Mouse (Mus musculus): Measurements from ENCODE around the gene Ist1. TPM values are rescaled to one million over a fixed set of nuclear protein-coding genes. Genes with fewer than 3 reads are reported as not detected.

Gene Ist1
- 82.3 and 82.8 TPM in 2 replicates for polyA plus RNA-seq (2021; fragmentation: Nextera tagmentation)
- long read RNA-seq, experiment 1, full-length matches to known transcripts, result 90 of 152 reads
- long read RNA-seq, experiment 1, partial matches to known transcripts, result 47 of 152 reads
- long read RNA-seq, experiment 1, other reads (novel, unspliced or antisense), result 15 of 152 reads
- long read RNA-seq, experiment 2, full-length matches to known transcripts, result 593 of 863 reads
- long read RNA-seq, experiment 2, partial matches to known transcripts, result 112 of 863 reads
- long read RNA-seq, experiment 2, other reads (novel, unspliced or antisense), result 158 of 863 reads

GRCm38 (mm10) chr8:109693146-109693900 lies at the start of gene Ist1:
Gene Ist1, minus strand, starts transcription at chr8:109693260.

GRCm38 (mm10) chr8:109737237-109738048 lies 44.4 kb upstream of the Ist1 start, which contains the start of gene Atxn1l:
Gene Atxn1l, minus strand, starts transcription at chr8:109737739.

GRCm38 (mm10) chr8:109705320-109706075 lies 12.4 kb upstream of the Ist1 start, which contains the start of gene Zfp821:
Gene Zfp821, plus strand, starts transcription at chr8:109705546.

Other genes starting within 250 kb of the Ist1 start
- gene Pmfbp1, start 199.2 kb downstream of the Ist1 start, polyA plus RNA-seq (2021; fragmentation: Nextera tagmentation), result 0.09 and 0.10 TPM in 2 replicates
- gene Dhx38, start 127.4 kb downstream of the Ist1 start, polyA plus RNA-seq (2021; fragmentation: Nextera tagmentation), result 6.8 and 7.5 TPM in 2 replicates
- 39.7 and 61.6 TPM in 2 replicates for gene Txnl4b, start 127.4 kb downstream of the Ist1 start, polyA plus RNA-seq (2021; fragmentation: Nextera tagmentation)
- gene Hp, start 114.1 kb downstream of the Ist1 start, polyA plus RNA-seq (2021; fragmentation: Nextera tagmentation), result 0.31 and 0.34 TPM in 2 replicates
- gene Dhodh, start 84.6 kb downstream of the Ist1 start, polyA plus RNA-seq (2021; fragmentation: Nextera tagmentation), result 21.1 and 24.5 TPM in 2 replicates
- gene Pkd1l3, start 78.7 kb downstream of the Ist1 start, polyA plus RNA-seq (2021; fragmentation: Nextera tagmentation), result 0.34 and 0.65 TPM in 2 replicates
- gene Zfp821, start 12.3 kb upstream of the Ist1 start, polyA plus RNA-seq (2021; fragmentation: Nextera tagmentation), result 7.7 and 9.5 TPM in 2 replicates
- gene Atxn1l, start 44.5 kb upstream of the Ist1 start, polyA plus RNA-seq (2021; fragmentation: Nextera tagmentation), result 2.1 and 2.2 TPM in 2 replicates
- 19.0 and 20.4 TPM in 2 replicates for gene Ap1g1, start 85.3 kb upstream of the Ist1 start, polyA plus RNA-seq (2021; fragmentation: Nextera tagmentation)
- 3.4 and 4.3 TPM in 2 replicates for gene Phlpp2, start 175.3 kb upstream of the Ist1 start, polyA plus RNA-seq (2021; fragmentation: Nextera tagmentation)

Measured in layer of hippocampus, adult 6 months (tissue).